Mouse (Mus musculus): Measurements from ENCODE around the gene Atf6. TPM values are rescaled to one million over a fixed set of nuclear protein-coding genes. Genes with fewer than 3 reads are reported as not detected.

Gene Atf6
- polyA plus RNA-seq, 1 experiment from 2014 or later: 6.2 TPM

- Histone ChIP-seq H3K27me3 (ENCODE audit: control insufficient read depth, insufficient read depth, low read length) (no peaks in the 10 kb centered on the region), H3K36me3 (ENCODE audit: control insufficient read depth, insufficient read depth, low read length) (no peaks in the 10 kb centered on the region), H3K4me3 (ENCODE audit: low read depth, low read length) (no peak overlapping the region), H3K9me3 (ENCODE audit: control insufficient read depth, low read length) (no peaks in the 10 kb centered on the region), H3K9ac (ENCODE audit: low read length) (no peak overlapping the region), H3K4me2 (replicated peaks; ENCODE audit: low read depth) (no peak overlapping the region), H3K4me1 (replicated peaks; ENCODE audit: control insufficient read depth, insufficient read depth) (no peaks in the 10 kb centered on the region), H3K27ac (replicated peaks) (no peak overlapping the region)
- ATAC-seq (ENCODE audit: low FRiP score, low TSS enrichment) (no peak), DNase-seq (ENCODE audit: low spot score) (no peak)
- 82% methylated on average over 9 of the region's 9 CpGs for WGBS
- TF ChIP-seq EP300 (optimal IDR thresholded peaks at IDR 0.05): no peak
- no peak for TF ChIP-seq CTCF (IDR thresholded peaks at IDR 0.05; ENCODE audit: low read depth)
Measured at GRCm38 (mm10) chr1:170834756-170835155, 32.8 kb downstream of the Atf6 start.

- no peak for ATAC-seq (ENCODE audit: low FRiP score, low TSS enrichment)
- 79% methylated on average over 1 of the region's 1 CpGs for WGBS
- TF ChIP-seq EP300 (optimal IDR thresholded peaks at IDR 0.05) (no peak), CTCF (IDR thresholded peaks at IDR 0.05; ENCODE audit: low read depth) (no peak)
- Histone ChIP-seq H3K27ac (replicated peaks) (no peak overlapping the region), H3K9ac (ENCODE audit: low read length) (no peak overlapping the region), H3K4me1 (replicated peaks; ENCODE audit: control insufficient read depth, insufficient read depth) (no peaks in the 10 kb centered on the region), H3K4me2 (replicated peaks; ENCODE audit: low read depth) (no peak overlapping the region), H3K36me3 (ENCODE audit: control insufficient read depth, insufficient read depth, low read length) (no peaks in the 10 kb centered on the region), H3K27me3 (ENCODE audit: control insufficient read depth, insufficient read depth, low read length) (no peaks in the 10 kb centered on the region), H3K9me3 (ENCODE audit: control insufficient read depth, low read length) (no peaks in the 10 kb centered on the region), H3K4me3 (ENCODE audit: low read depth, low read length) (no peak overlapping the region)
- DNase-seq (ENCODE audit: low spot score): no peak
Measured at GRCm38 (mm10) chr1:170829781-170830180, 37.8 kb downstream of the Atf6 start.

- ATAC-seq (ENCODE audit: low FRiP score, low TSS enrichment) (no peak), DNase-seq (ENCODE audit: low spot score) (no peak)
- Histone ChIP-seq H3K4me3 (ENCODE audit: low read depth, low read length) (no peak overlapping the region), H3K9me3 (ENCODE audit: control insufficient read depth, low read length) (no peaks in the 10 kb centered on the region), H3K27me3 (ENCODE audit: control insufficient read depth, insufficient read depth, low read length) (no peaks in the 10 kb centered on the region), H3K27ac (replicated peaks) (no peak overlapping the region), H3K9ac (ENCODE audit: low read length) (no peak overlapping the region), H3K4me1 (replicated peaks; ENCODE audit: control insufficient read depth, insufficient read depth) (no peaks in the 10 kb centered on the region), H3K36me3 (ENCODE audit: control insufficient read depth, insufficient read depth, low read length) (no peaks in the 10 kb centered on the region), H3K4me2 (replicated peaks; ENCODE audit: low read depth) (no peak overlapping the region)
- WGBS: 85% methylated on average over 6 of the region's 6 CpGs
- no peak for TF ChIP-seq CTCF (IDR thresholded peaks at IDR 0.05; ENCODE audit: low read depth)
- TF ChIP-seq EP300 (optimal IDR thresholded peaks at IDR 0.05): no peak
Measured at GRCm38 (mm10) chr1:170829344-170829743, 38.2 kb downstream of the Atf6 start.

- Histone ChIP-seq H3K27me3 (ENCODE audit: control insufficient read depth, insufficient read depth, low read length) (no peaks in the 10 kb centered on the region), H3K4me3 (ENCODE audit: low read depth, low read length) (no peak overlapping the region), H3K9me3 (ENCODE audit: control insufficient read depth, low read length) (no peaks in the 10 kb centered on the region), H3K4me1 (replicated peaks; ENCODE audit: control insufficient read depth, insufficient read depth) (no peaks in the 10 kb centered on the region), H3K9ac (ENCODE audit: low read length) (no peak overlapping the region), H3K27ac (replicated peaks) (no peak overlapping the region), H3K36me3 (ENCODE audit: control insufficient read depth, insufficient read depth, low read length) (0 out of 2 replicates have a peak, but pooled peaks cover 3% of the 10 kb centered on the region), H3K4me2 (replicated peaks; ENCODE audit: low read depth) (no peak overlapping the region)
- 89% methylated on average over 14 of the region's 14 CpGs for WGBS
- ATAC-seq (ENCODE audit: low FRiP score, low TSS enrichment) (no peak), DNase-seq (ENCODE audit: low spot score) (no peak)
- TF ChIP-seq CTCF (IDR thresholded peaks at IDR 0.05; ENCODE audit: low read depth): no peak
- TF ChIP-seq EP300 (optimal IDR thresholded peaks at IDR 0.05): no peak
Measured at GRCm38 (mm10) chr1:170820103-170820814, 47.3 kb downstream of the Atf6 start.

- Histone ChIP-seq H3K27me3 (ENCODE audit: control insufficient read depth, insufficient read depth, low read length) (no peaks in the 10 kb centered on the region), H3K9ac (ENCODE audit: low read length) (no peak overlapping the region), H3K27ac (replicated peaks) (no peak overlapping the region), H3K4me3 (ENCODE audit: low read depth, low read length) (no peak overlapping the region), H3K36me3 (ENCODE audit: control insufficient read depth, insufficient read depth, low read length) (0 out of 2 replicates have a peak, but pooled peaks cover 3% of the 10 kb centered on the region), H3K9me3 (ENCODE audit: control insufficient read depth, low read length) (no peaks in the 10 kb centered on the region), H3K4me1 (replicated peaks; ENCODE audit: control insufficient read depth, insufficient read depth) (no peaks in the 10 kb centered on the region), H3K4me2 (replicated peaks; ENCODE audit: low read depth) (no peak overlapping the region)
- DNase-seq (ENCODE audit: low spot score) (no peak), ATAC-seq (ENCODE audit: low FRiP score, low TSS enrichment) (no peak)
- TF ChIP-seq CTCF (IDR thresholded peaks at IDR 0.05; ENCODE audit: low read depth) (no peak), EP300 (optimal IDR thresholded peaks at IDR 0.05) (no peak)
- 92% methylated on average over 2 of the region's 2 CpGs for WGBS
Measured at GRCm38 (mm10) chr1:170815287-170816004, 52.1 kb downstream of the Atf6 start.

GRCm38 (mm10) chr1:170812822-170813221 lies 54.7 kb downstream of the Atf6 start:
- Histone ChIP-seq H3K9me3 (ENCODE audit: control insufficient read depth, low read length) (no peaks in the 10 kb centered on the region), H3K36me3 (ENCODE audit: control insufficient read depth, insufficient read depth, low read length) (0 out of 2 replicates have a peak, but pooled peaks cover 3% of the 10 kb centered on the region), H3K4me1 (replicated peaks; ENCODE audit: control insufficient read depth, insufficient read depth) (no peaks in the 10 kb centered on the region), H3K4me3 (ENCODE audit: low read depth, low read length) (no peak overlapping the region), H3K4me2 (replicated peaks; ENCODE audit: low read depth) (no peak overlapping the region), H3K27me3 (ENCODE audit: control insufficient read depth, insufficient read depth, low read length) (no peaks in the 10 kb centered on the region), H3K9ac (ENCODE audit: low read length) (no peak overlapping the region), H3K27ac (replicated peaks) (no peak overlapping the region)
- DNase-seq (ENCODE audit: low spot score) (no peak), ATAC-seq (ENCODE audit: low FRiP score, low TSS enrichment) (no peak)
- TF ChIP-seq EP300 (optimal IDR thresholded peaks at IDR 0.05) (no peak), CTCF (IDR thresholded peaks at IDR 0.05; ENCODE audit: low read depth) (no peak)
- WGBS: 82% methylated on average over 5 of the region's 5 CpGs

Measured in stomach, postnatal 0 days (tissue).